Mouse (Mus musculus): ENCODE results near the gene Olfr1282. TPM values are rescaled to one million over a fixed set of nuclear protein-coding genes. Genes with fewer than 3 reads are reported as not detected.

Olfr1282 gene
- polyA plus RNA-seq (2014; fragmentation: Illumina TruSeq; extraction: RNeasy Lipid Tissue Mini Kit (QIAGEN cat#74804); ENCODE audit: low read depth, low replicate concordance), result not detected

GRCm38 (mm10) chr2:111335976-111336375, at the start of gene Olfr1282:
TSS of gene Olfr1282 (minus strand) at chr2:111336076.

DNA sequence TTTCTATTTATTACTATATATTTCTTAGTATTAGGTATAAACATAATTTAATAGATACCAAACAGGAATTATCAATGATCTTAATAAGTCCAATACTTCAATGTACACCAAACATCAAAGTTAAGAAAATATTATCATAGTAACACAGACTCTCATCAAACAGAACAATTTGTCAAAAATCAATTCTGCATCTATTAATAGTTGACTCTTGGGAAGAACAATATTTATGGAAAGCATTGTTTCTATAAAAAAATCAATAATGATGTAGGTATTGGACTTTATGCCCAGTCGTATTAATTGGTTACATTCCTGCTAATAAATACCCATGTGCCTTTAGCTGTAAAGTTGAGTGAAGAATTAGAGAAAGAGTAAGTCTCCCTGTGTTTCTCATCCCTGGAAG, 39.3 kb upstream of the Olfr1282 start, which contains the start of gene Olfr1284:
Olfr1284 (plus strand) TSS at position 301 of the 400 bp plus-strand sequence.

DNA sequence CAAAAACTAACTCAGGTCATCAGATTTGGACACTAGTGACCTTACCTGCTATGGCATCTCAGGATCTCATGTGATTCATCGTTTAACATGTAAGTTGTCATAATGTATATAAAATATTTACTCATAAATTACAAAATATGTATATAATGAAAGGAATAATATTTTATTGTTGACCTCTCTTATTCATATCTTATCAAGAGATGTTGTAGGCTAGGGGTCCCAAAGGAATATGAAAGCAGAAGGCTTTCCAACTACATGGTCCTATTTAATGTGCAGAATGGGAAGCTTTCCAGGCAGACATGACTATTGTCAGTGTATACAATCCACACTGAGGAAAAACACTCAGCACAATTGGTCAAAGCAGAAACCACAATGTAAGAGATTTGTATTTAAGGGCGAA, 30.6 kb upstream of the Olfr1282 start, which contains the start of gene Olfr1283:
Olfr1283 (plus strand) TSS at position 301 of the 400 bp plus-strand sequence.

GRCm38 (mm10) chr2:111326220-111326619, 9.7 kb downstream of the Olfr1282 start, which contains the start of gene Olfr1281:
TSS of gene Olfr1281 (plus strand) at chr2:111326520.

GRCm38 (mm10) chr2:111313717-111314116, 22.2 kb downstream of the Olfr1282 start, which contains the start of gene Olfr1280:
TSS of gene Olfr1280 (plus strand) at chr2:111314017.

DNA sequence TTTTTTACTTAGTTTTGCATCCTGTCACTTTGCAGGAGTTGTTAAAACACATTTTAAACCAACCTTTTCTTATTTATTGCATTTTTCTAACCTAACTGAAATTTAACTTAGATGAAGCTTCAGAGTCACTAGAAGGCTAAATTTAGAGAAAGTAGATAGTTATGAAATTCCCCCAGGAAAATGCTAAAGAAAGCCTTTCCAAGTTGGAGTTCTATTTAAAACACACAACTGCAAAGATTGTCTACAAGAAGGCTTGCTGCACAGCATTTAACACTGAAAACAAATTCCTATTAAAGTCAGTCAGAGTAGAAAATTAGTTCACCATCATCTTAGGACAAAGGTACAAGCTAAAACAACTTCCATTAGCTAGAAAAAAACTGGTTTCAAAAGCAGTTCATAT, 35.5 kb downstream of the Olfr1282 start, which contains the start of gene Olfr1279:
Olfr1279 (plus strand) TSS at position 262 of the 400 bp plus-strand sequence.

DNA sequence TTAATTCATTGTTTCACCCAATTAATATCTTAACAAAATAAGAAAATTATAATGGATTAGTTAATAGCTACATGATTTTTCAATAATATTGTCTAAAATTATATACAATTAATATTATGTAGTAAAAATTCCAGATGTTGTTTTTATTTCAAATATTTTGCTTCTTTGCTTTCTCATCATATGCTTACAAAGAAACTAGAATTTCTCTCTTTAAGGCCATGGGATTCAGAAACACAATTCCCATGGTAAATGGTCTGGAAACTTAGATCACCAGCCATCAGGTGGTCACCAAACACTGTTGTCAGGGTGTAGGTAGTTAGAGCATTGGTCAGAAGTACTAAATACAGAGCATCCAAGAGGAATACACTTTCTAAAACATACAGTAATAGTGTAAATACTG, 46.0 kb downstream of the Olfr1282 start, which contains the start of gene Olfr1278:
Olfr1278 (plus strand) TSS at position 301 of the 400 bp plus-strand sequence.

Other genes with a start within 250 kb of the Olfr1282 start
- not detected for gene Gm13941, start 230.1 kb downstream of the Olfr1282 start, polyA plus RNA-seq (2014; fragmentation: Illumina TruSeq; extraction: RNeasy Lipid Tissue Mini Kit (QIAGEN cat#74804); ENCODE audit: low read depth, low replicate concordance)
- not detected for gene Gm15130, start 183.1 kb downstream of the Olfr1282 start, polyA plus RNA-seq (2014; fragmentation: Illumina TruSeq; extraction: RNeasy Lipid Tissue Mini Kit (QIAGEN cat#74804); ENCODE audit: low read depth, low replicate concordance)
- gene 4930430A15Rik, start 106.5 kb downstream of the Olfr1282 start, polyA plus RNA-seq (2014; fragmentation: Illumina TruSeq; extraction: RNeasy Lipid Tissue Mini Kit (QIAGEN cat#74804); ENCODE audit: low read depth, low replicate concordance), result not detected
- not detected for gene Olfr1275, start 100.8 kb downstream of the Olfr1282 start, polyA plus RNA-seq (2014; fragmentation: Illumina TruSeq; extraction: RNeasy Lipid Tissue Mini Kit (QIAGEN cat#74804); ENCODE audit: low read depth, low replicate concordance)
- not detected for gene Olfr1276, start 81.6 kb downstream of the Olfr1282 start, polyA plus RNA-seq (2014; fragmentation: Illumina TruSeq; extraction: RNeasy Lipid Tissue Mini Kit (QIAGEN cat#74804); ENCODE audit: low read depth, low replicate concordance)
- gene Olfr1277, start 62.0 kb downstream of the Olfr1282 start, polyA plus RNA-seq (2014; fragmentation: Illumina TruSeq; extraction: RNeasy Lipid Tissue Mini Kit (QIAGEN cat#74804); ENCODE audit: low read depth, low replicate concordance), result not detected
- not detected for gene Olfr1278, start 45.9 kb downstream of the Olfr1282 start, polyA plus RNA-seq (2014; fragmentation: Illumina TruSeq; extraction: RNeasy Lipid Tissue Mini Kit (QIAGEN cat#74804); ENCODE audit: low read depth, low replicate concordance)
- not detected for gene Olfr1279, start 35.4 kb downstream of the Olfr1282 start, polyA plus RNA-seq (2014; fragmentation: Illumina TruSeq; extraction: RNeasy Lipid Tissue Mini Kit (QIAGEN cat#74804); ENCODE audit: low read depth, low replicate concordance)
- not detected for gene Olfr1280, start 22.1 kb downstream of the Olfr1282 start, polyA plus RNA-seq (2014; fragmentation: Illumina TruSeq; extraction: RNeasy Lipid Tissue Mini Kit (QIAGEN cat#74804); ENCODE audit: low read depth, low replicate concordance)
- gene Olfr1281, start 9.6 kb downstream of the Olfr1282 start, polyA plus RNA-seq (2014; fragmentation: Illumina TruSeq; extraction: RNeasy Lipid Tissue Mini Kit (QIAGEN cat#74804); ENCODE audit: low read depth, low replicate concordance), result not detected
- gene Olfr1283, start 30.7 kb upstream of the Olfr1282 start, polyA plus RNA-seq (2014; fragmentation: Illumina TruSeq; extraction: RNeasy Lipid Tissue Mini Kit (QIAGEN cat#74804); ENCODE audit: low read depth, low replicate concordance), result not detected
- gene Olfr1284, start 39.4 kb upstream of the Olfr1282 start, polyA plus RNA-seq (2014; fragmentation: Illumina TruSeq; extraction: RNeasy Lipid Tissue Mini Kit (QIAGEN cat#74804); ENCODE audit: low read depth, low replicate concordance), result not detected
- not detected for gene Olfr1286, start 87.0 kb upstream of the Olfr1282 start, polyA plus RNA-seq (2014; fragmentation: Illumina TruSeq; extraction: RNeasy Lipid Tissue Mini Kit (QIAGEN cat#74804); ENCODE audit: low read depth, low replicate concordance)
- not detected for gene Olfr1287, start 113.1 kb upstream of the Olfr1282 start, polyA plus RNA-seq (2014; fragmentation: Illumina TruSeq; extraction: RNeasy Lipid Tissue Mini Kit (QIAGEN cat#74804); ENCODE audit: low read depth, low replicate concordance)
- not detected for gene Olfr1288, start 138.0 kb upstream of the Olfr1282 start, polyA plus RNA-seq (2014; fragmentation: Illumina TruSeq; extraction: RNeasy Lipid Tissue Mini Kit (QIAGEN cat#74804); ENCODE audit: low read depth, low replicate concordance)
- gene Olfr1289, start 144.7 kb upstream of the Olfr1282 start, polyA plus RNA-seq (2014; fragmentation: Illumina TruSeq; extraction: RNeasy Lipid Tissue Mini Kit (QIAGEN cat#74804); ENCODE audit: low read depth, low replicate concordance), result not detected
- gene Olfr1290, start 157.8 kb upstream of the Olfr1282 start, polyA plus RNA-seq (2014; fragmentation: Illumina TruSeq; extraction: RNeasy Lipid Tissue Mini Kit (QIAGEN cat#74804); ENCODE audit: low read depth, low replicate concordance), result not detected
- not detected for gene Olfr1291-ps1, start 161.1 kb upstream of the Olfr1282 start, polyA plus RNA-seq (2014; fragmentation: Illumina TruSeq; extraction: RNeasy Lipid Tissue Mini Kit (QIAGEN cat#74804); ENCODE audit: low read depth, low replicate concordance)
- gene Olfr1293-ps, start 189.1 kb upstream of the Olfr1282 start, polyA plus RNA-seq (2014; fragmentation: Illumina TruSeq; extraction: RNeasy Lipid Tissue Mini Kit (QIAGEN cat#74804); ENCODE audit: low read depth, low replicate concordance), result not detected
- gene Olfr1294, start 204.2 kb upstream of the Olfr1282 start, polyA plus RNA-seq (2014; fragmentation: Illumina TruSeq; extraction: RNeasy Lipid Tissue Mini Kit (QIAGEN cat#74804); ENCODE audit: low read depth, low replicate concordance), result not detected
- not detected for gene Olfr1295, start 233.6 kb upstream of the Olfr1282 start, polyA plus RNA-seq (2014; fragmentation: Illumina TruSeq; extraction: RNeasy Lipid Tissue Mini Kit (QIAGEN cat#74804); ENCODE audit: low read depth, low replicate concordance)

Data from heart, adult 10 weeks (tissue).